Mouse (Mus musculus) skeletal muscle tissue, adult 2 months (tissue): ENCODE data around the gene Smc4.
A peak's percentile ranks its signal among the peaks of the same experiment; 100 is the strongest.
"Not testable (repeated sequence)": the region's sequence is repeated elsewhere in the genome, so short reads cannot be mapped to it uniquely, and the experiment has no call there.

Experiments used
- DNase-seq: peaks from one replicate; pipeline ENCODE4 v3.0.0-alpha.2; 2012; ENCODE audit warnings: low read depth, low spot score

Smc4 gene

DNA sequence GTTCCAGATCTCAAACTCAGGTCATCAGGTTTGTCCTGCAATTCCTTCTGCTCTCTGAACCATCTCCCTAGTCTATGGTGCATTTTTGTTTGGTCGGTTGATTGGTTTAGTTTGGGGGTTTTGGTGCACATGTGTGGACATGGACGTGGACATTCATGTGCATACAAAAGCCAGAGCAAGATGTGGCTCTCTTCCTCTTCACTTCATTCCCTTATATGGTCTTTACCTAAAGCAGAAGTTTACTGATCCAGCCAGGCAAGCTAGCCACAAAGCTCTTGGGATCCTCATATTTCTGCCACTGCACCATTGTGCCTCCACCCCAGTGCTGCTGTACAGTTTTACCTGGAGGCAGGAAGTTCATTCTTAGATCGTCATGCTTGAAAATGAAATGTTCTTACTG is 12.6 kb downstream of the Smc4 start:
- no peak for DNase-seq

DNA sequence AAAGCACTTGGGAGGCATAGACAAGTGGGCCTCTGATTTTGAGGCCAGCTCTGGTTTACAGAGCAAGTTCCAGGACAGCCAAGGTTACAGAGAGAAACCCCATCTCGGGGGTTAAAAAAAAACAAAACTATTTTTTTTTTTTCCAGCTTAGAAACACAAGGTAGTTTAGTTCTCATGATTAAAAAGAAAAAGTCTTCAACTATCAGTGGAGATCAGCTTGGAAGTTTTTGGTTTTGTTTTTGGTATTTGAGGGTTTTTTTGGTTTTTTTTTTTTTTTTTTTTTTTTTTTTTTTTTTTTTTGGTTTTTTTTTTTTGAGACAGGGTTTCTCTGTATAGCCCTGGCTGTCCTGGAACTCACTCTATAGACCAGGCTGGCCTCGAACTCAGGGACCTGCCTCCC is 14.1 kb downstream of the Smc4 start:
- not testable (repeated sequence) for DNase-seq

DNA sequence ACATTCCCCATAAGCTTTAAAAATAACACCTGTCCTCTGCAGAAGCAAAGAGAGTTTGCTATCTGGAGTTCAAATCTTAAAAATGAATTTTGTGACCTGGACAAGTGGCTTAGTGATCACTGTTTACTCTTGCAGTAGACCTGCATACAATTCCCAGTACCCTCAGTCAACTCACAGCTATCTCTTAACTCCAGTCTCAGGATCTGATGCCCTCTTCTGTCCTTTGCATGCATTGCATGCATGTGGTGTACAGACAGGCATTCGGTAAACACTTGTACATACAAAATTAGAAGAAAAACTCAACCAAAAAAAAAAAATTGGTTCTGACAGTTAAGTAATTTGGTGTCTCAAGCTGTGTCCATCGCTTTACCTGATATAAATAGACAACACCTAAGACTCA is 15.7 kb downstream of the Smc4 start:
- no peak for DNase-seq

DNA sequence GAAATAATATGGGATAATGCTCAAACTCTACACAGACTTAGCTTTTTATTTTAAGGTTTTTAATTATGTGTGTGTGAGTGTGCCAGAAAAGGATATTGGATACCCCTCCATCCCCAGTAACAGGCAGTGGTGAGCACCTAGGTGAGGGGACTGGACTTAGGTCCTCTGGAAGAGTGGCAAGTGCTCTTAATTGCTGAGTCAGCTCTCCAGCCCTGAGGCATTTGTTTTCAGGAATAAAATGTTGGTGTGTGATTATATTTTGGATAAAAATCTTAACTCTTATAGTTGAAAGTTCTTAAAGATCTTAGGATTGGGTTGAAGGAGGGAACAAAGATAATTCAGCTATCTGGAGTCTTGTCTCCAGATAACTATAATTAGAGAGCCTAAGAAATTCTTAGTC is 16.2 kb downstream of the Smc4 start:
- DNase-seq, result no peak

DNA sequence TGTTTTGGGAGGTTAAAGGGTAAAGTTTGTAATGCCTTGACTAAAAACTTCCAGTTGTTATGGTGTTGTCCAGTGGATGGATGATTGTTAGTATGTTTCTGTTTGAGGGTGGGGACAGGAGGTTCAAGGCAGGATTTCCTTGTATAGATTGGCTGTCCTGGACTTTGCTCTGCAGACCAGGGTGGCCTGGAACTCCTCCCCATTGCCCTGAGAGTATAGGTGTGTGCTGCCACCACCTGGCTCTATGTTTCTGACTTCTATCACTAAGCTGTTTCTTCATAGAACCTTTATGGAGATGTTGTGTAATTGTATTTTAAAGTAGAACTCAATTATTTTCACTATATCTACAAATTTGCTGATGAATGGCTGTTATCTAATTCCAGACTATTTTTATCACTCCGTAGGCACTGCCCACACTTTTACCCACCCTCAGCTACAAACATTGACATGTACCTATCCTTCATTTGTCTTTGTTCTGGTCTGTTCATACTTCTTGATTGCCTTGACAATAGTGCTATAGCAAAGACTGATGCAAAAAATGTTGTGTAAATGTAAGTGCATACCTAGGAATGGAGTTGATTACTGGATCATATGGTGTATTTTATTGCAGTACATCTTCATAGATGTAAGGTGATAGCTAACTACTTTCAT is 21.7 kb downstream of the Smc4 start:
- no peak for DNase-seq

DNA sequence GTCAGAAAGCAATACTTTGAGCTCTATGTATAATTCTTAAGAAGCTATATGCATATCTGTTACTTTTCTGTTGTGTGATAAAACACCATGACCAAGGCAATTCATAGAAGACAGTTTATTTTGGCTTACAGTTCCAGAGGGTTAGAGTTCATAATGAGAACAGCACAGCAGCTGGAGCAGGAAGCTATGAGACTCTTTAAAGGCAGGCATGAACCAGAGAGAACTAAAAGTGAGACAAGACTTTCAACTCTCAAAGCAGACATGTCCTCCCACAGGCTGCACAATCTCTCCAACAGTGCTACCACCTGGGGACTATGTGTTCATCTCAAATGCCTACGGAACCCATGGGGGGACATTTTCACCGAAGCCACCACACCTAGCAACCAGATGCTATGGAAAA is 35.6 kb downstream of the Smc4 start:
- no peak for DNase-seq

DNA sequence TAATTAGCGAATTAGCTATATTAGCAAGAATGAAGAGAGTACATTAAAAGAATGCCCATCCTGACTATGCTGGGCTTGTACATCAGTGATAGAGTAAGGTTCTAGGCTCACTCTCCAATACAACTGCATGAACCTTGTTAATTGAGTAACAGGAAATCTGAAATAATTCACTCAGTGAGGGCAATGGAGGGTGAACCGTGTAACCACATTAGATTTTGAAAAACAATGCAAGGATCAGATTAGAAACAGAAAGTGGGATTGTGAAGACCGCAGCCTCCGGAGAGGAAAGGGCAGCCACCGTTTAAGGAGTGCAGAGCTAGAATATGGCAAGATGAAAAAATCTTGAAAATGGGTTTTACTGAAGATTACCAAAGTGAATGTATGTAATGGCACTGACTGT is 36.8 kb downstream of the Smc4 start:
- no peak for DNase-seq

DNA sequence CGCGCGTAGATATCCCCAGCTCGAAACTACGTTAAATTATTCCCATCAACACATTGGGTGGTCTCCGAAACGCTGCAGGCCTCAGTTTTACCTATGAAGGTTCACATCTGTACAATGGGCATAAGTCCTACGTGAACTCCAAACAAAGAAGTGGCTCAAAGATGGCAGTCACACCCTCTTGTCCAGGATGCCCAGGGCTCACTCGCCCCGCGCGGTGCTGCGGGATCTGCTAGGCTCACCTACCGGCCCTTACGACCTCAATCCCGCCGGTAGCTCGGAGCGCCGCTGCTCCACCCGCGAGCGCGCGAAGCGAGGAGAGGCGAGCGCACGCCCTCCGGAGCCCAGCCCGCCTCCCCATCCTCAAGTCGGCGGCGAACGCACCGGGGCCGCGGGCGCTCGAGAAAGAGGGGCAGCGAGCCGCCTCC is 39.6 kb downstream of the Smc4 start:
- DNase-seq, result no peak

DNA sequence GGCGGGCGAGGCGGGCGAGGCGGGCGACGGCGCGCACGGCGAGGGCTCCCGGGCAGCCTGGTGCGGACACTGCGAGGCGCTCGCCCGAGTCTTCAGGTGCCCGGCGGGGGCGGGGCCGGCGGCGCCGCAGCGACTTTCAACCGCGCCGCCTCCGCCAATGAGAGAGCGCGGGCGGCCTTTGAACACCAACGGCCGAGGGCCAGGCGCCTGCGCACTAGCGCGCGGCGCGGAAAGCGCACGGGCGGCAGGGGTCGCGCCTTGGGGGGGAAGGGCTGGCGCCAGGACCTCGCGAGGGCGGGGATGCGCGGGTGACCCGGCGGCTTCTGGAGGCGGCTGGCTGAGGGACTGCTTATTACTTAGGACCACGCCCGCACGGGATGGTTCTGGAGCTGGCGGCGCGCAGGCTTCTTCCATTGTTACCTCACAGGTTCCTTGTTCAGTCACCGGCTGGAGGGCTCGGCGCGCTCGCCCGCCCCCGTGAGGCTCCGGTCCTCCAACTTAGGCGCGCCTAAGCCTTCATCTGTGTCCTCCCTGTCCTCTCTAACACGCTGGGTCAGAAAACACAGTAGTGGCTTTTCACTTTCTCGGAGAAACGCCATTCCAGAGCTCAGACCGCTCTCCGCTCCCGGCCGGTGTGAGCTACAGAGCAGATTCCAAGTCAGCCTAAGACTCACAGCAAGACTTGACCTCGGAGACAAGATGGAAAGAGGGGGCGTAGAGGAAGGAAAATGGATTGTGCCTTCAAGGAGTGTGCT is 40.3 kb downstream of the Smc4 start, which contains the start of gene Trim59:
Gene Trim59 (minus strand): TSS at position 111 of the 755 bp plus-strand sequence.
- DNase-seq, result peak; percentile 74

DNA sequence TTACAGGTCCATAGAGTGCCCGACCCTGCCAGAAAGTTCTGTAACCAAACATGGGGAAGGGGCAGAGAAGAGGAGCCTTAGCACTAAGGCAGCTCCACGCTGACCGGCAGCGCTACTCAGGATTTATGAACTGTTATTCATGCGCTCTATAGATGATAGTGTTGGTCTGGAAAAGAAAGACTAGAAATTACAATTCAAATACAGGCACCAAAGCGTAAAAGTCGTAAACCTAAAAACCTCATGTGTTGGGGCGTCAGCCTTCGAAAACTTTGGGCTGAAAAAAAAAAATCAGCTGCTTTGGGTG is 40.8 kb downstream of the Smc4 start:
- DNase-seq, result no peak

DNA sequence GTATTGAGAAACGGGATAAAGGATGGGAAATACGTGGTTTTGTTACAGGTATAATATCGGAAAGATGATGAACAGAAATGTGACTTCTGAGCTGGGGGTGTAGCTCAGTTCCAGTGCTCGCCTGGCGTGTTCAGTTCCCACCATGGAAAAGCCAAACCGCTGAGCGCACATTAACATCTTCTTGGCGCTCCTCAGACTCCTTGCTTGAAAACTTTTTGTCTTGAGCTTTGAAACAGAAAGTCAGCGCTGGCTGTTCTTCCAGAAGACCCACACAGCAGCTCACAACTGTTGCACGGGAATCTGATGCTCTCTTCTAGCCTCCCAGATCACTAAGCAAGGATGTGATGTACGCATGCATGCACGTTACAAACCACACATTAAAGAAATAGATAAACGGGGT is 41.2 kb downstream of the Smc4 start:
- no peak for DNase-seq

DNA sequence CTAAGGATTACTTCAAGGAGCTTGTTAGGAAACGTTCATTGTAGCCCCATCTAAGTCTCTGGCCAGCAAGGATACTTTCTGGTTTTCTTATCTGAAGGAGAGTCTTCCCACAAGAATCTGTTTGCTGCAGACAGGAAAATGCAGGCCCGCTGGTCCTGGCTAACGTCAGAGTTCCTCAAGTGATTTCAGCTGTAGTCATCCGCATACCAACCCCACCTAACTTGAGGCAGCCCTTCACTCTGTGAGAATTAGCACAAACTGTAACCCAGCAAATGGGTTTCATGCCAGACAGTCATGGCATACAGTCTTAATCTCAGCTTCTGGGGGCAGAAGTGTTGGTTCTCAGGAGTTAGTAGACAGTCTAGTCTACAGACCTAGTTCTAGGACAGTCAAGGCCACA is 42.0 kb downstream of the Smc4 start:
- no peak for DNase-seq

DNA sequence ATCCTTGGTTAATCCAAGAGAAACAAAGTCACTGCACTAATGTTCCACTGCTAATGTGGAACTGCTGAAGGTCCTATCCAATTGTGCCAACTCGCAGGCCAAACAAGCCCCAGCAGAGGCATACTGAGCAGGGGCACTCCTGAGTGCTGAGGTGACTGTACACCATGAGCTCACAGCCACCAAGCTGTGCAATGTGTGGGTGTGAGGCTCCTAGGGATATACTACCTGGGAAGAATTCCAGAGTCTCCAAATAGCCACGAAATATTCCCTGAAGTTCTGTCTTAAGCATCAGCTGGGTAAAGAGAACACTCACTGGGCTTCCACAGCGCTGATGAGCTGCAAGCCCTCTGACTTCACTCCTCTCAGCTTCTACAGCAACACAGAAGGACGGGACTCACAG is 43.1 kb downstream of the Smc4 start:
- no peak for DNase-seq

DNA sequence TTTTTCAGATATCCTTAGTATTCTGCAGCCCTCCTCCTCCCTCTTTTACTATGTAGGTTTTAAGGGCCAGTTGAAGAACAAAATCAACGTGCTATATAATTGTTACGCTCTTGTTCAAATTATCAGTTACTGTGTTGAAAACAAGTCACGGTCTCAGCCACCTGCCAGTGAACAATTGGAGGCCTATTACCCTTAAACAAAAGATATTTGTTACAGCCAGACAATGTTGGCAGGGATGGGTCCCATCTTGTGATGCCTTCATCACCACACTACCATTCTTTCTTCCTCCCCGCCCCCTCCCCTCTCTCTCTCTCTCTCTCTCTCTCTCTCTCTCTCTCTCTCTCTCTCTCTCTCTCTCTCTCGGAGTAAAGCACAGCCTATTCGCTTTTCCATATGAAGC is 44.5 kb downstream of the Smc4 start:
- no peak for DNase-seq

DNA sequence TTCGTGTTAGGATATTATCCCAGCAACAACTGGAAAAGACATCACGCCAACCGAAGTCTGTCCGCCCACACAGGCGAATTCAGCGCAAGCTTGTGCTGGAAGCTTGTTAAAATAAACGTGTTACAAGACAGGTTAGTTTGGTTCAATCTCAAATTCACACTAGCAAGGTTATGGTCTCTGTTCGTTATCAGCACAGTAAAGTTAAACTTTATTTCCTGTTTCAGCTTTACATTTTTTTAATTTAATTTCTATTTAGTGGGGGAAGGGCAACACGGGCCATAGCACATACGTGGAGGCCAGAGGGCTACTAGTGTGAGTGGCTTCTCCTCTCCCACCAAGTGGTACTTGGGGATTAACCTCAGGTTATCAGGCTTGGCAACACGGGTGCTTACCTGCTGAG is 47.4 kb downstream of the Smc4 start:
- no peak for DNase-seq

DNA sequence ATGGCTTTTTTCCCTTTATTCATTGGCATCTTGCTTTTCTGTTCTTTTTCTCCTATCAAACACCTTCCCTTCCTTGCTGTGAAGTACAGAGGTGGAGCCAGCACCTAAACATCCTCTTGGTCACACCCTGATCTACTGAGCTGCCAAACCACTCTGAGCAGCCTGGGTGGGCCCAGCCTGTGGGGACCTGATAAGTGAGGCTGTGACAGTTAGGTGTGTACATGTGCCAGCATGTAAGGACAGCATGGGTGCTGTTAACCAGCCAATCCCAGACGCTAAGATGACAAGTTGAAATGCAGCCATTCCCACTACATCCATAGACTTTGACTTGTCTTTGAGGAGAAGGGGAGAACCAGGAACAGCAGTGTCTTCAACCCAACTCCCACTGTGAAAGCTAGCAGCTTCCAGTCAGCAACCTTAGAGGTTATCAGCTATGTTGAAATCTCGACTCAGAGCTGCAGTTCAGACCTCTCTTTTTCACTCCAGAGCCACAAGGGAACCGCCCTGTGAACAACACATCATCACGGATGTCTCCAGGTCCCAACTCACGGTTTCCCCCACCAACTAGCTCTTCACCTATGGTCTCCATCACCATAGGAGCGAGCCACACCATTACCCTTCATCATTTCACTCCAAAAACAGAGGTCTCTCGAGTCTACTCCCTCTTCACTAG is 50.4 kb downstream of the Smc4 start:
- peak; percentile 21 for DNase-seq

DNA sequence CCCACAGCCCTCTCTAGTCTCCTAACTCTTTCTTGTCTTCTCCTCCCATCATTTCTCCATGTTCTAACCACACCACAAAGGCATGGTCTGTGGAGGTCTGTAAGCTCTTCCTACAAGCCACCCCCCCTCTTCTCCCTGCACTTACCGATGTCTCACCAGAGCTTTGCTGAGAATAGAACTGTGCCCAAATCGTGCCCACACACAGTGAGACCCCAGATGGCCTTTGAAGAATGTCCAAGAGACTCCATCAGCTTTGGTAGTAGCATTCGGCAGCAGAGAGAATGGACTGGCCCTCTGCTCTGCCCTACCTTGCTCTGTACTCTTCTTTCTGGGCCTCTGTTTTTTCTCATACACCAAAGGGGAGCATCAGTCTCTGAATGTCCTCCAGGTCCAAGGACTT is 51.3 kb downstream of the Smc4 start:
- DNase-seq, result no peak

DNA sequence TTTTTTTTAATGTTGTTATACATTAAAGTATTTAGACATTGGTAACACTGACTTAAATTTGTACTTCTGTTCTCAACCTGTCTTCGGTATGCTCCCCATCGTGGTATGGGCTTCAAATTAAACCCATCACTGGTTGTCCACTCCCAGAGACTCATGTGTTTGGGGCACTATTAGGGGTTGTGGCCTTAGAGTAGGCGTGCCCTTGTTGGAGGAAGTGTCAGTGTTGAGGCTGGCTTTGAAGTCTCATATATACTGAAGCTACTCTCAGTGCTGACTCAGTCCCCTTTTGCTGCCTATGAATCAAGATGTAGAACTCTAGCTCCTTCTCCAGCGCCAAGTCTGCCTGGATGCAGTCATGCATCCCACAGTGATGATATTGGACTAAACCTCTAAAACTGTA is 56.1 kb downstream of the Smc4 start:
- DNase-seq, result no peak

DNA sequence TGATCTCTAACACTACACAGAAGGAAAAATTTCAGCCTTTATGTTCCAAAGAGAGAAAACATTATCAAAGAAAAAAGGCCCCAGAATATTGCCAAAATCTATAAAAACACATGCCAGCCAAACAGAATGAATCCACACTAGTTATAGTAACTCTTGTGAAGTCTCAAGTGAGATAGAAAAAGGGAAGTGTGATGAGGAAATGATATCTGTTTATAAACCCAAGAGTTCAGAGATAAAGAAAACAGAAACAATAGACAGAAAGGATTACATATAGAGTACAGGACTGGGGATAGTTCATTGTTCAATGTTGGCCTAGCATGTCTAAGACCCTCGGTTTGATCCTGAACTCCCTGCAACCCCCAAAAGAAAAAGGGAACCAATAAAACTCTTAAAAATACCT is 58.2 kb downstream of the Smc4 start:
- DNase-seq, result no peak

DNA sequence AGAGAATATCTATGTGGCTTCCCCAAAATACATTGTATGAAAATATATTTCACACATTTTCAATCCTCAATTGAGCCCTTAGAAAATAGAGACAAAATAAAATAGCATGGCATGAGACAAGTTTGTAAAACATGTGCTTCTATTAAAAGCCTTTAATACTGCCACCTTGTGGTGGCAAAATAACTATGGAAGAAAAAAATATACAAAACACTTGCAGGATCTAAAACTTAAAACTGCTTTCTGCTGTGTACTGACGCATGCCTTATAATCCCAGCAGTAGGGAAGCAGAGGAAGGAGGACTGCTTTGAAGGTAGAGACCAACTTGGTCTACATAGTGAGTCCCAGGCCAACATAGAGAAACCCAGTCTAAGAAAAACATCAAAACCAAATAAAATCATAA is 59.5 kb downstream of the Smc4 start:
- no peak for DNase-seq
